Mouse (Mus musculus): ENCODE measurements around the gene Treh.

GRCm38 (mm10) chr9:44671416-44671815 lies 1.6 kb upstream of the Treh start:
- no peak for TF ChIP-seq CTCF (IDR thresholded peaks at IDR 0.05; ENCODE audit: extremely low read depth, insufficient read length, insufficient replicate concordance, low read depth, low read length)
- TF ChIP-seq POLR2A (IDR thresholded peaks at IDR 0.05; ENCODE audit: low read depth, low read length): no peak

All from small intestine, adult 2 months (tissue).